Mouse (Mus musculus) limb, embryonic 11.5 days (tissue): ENCODE data around the gene Slc12a5. TPM values are rescaled to one million over a fixed set of nuclear protein-coding genes. Genes with fewer than 3 reads are reported as not detected.

ENCODE experiments used
- ATAC-seq: fragments of 200-750 bp; cut with Nextera tagmentation; 2 replicates; pipeline ENCODE4 v1.8.0; 2017; ENCODE audit warnings: low read depth; ENCODE audit not compliant: insufficient number of reproducible peaks, low FRiP score, low TSS enrichment
- DNase-seq: peaks from one replicate; pipeline ENCODE4 v3.0.0-alpha.2; 2015; ENCODE audit warnings: low spot score
- H3K27ac ChIP-seq: fragments of 300-500 bp; sonication (generic); replicated peaks from 2 replicates; pipeline ENCODE4 v1.5.1; 2014; ENCODE audit warnings: low read depth, mild to moderate bottlenecking, low read length
- H3K27me3 ChIP-seq: fragments of 300-500 bp; sonication (generic); 2 replicates; pipeline ENCODE4 v1.6.1; 2014; ENCODE audit warnings: mild to moderate bottlenecking, low read length, mixed read lengths; ENCODE audit not compliant: control insufficient read depth, insufficient read depth
- H3K36me3 ChIP-seq: fragments of 300-500 bp; sonication (generic); 2 replicates; pipeline ENCODE4 v1.6.1; 2014; ENCODE audit warnings: mild to moderate bottlenecking, low read length, moderate library complexity, mixed read lengths; ENCODE audit not compliant: control insufficient read depth, insufficient read depth
- H3K4me1 ChIP-seq: fragments of 300-500 bp; sonication (generic); 2 replicates; pipeline ENCODE4 v1.6.1; 2014; ENCODE audit warnings: low read length, mixed read lengths; ENCODE audit not compliant: control insufficient read depth, insufficient read depth
- H3K4me2 ChIP-seq: fragments of 300-500 bp; sonication (generic); 2 replicates; pipeline ENCODE4 v1.6.1; 2014; ENCODE audit warnings: low read depth, mild to moderate bottlenecking, moderate library complexity; ENCODE audit not compliant: severe bottlenecking
- H3K4me3 ChIP-seq: fragments of 300-500 bp; sonication (generic); 2 replicates; pipeline ENCODE4 v1.5.1; 2014; ENCODE audit warnings: low read depth, low read length
- H3K9ac ChIP-seq: fragments of 300-500 bp; sonication (generic); 2 replicates; pipeline ENCODE4 v1.6.1; 2014; ENCODE audit warnings: mild to moderate bottlenecking, low read length
- H3K9me3 ChIP-seq: fragments of 300-500 bp; sonication (generic); 2 replicates; pipeline ENCODE4 v1.6.1; 2016; ENCODE audit warnings: low read length; ENCODE audit not compliant: control insufficient read depth
- WGBS: fragments of 180-500 bp; shearing (Covaris S2); extraction: QIAGEN DNeasy Blood & Tissue Kit; methylation state at CpG from one replicate; pipeline ENCODE4 v1.1.7; 2014; 5-methylcytosine and 5-hydroxymethylcytosine counted together
- polyA plus RNA-seq: library from polyadenylated mRNA; unstranded; fragments of >200 nt; fragmentation: Nextera tagmentation; extraction: Ambion mirVana; gene quantifications from 2 replicates; pipeline ENCODE4 v1.2.1, GENCODE M21; 2014

Gene Slc12a5
- polyA plus RNA-seq, 1 experiment from 2014 or later: 0.92 TPM

DNA sequence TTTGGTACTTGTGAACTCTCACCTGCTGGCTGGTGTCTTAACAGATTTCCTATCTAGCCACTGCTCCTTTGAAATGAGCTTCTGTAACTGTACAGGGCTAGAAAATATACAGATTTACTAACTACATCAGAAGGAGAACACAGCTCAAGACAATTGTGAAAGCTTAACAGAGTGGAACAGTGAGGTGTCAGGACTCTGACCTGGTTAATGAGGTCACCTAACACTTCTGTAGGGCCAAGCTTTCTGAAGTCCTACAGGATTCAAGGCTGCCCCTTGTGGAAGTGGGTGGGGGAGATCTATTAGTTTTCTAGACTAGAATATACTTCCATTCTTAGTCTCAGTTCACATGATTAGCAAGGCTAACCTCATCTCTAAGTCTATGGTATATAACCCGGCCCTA lies 47.4 kb downstream of the Slc12a5 start:
- H3K4me2 ChIP-seq: no peak overlapping the region
- ATAC-seq: no peak
- H3K27me3 ChIP-seq: no peaks in the 10 kb centered on the region
- peaks cover 49% of the 10 kb centered on the region for H3K36me3 ChIP-seq
- H3K9me3 ChIP-seq: no peaks in the 10 kb centered on the region
- no peak overlapping the region for H3K27ac ChIP-seq
- WGBS: 100% methylated on average over 1 of the region's 1 CpGs
- no peak overlapping the region for H3K4me3 ChIP-seq
- DNase-seq: no peak
- H3K4me1 ChIP-seq: no peaks in the 10 kb centered on the region
- no peak overlapping the region for H3K9ac ChIP-seq

DNA sequence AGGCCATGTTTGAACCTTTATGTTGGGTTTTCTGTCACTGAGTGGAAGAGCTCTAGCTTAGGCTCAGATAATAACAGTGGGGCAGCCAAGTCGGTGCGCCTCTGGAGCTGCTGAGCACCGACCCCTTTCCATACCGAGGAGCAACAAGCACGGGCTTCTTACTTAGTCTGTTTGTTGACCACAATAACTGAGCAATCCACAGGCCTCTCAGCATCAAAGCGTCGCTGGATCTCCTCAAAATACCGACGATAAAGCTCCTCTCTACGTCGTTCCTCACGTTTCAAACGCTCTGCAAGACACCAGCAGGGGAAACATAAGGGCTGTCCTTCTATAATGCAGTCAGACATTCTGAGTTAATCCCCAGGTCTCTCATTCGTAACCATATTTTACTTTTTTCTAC lies 48.6 kb downstream of the Slc12a5 start:
- Histone ChIP-seq H3K27me3 (no peaks in the 10 kb centered on the region), H3K4me1 (no peaks in the 10 kb centered on the region), H3K27ac (no peak overlapping the region), H3K36me3 (peaks cover 40% of the 10 kb centered on the region), H3K9me3 (no peaks in the 10 kb centered on the region), H3K4me2 (no peak overlapping the region), H3K4me3 (no peak overlapping the region), H3K9ac (no peak overlapping the region)
- 97% methylated on average over 14 of the region's 14 CpGs for WGBS
- ATAC-seq (no peak), DNase-seq (no peak)

DNA sequence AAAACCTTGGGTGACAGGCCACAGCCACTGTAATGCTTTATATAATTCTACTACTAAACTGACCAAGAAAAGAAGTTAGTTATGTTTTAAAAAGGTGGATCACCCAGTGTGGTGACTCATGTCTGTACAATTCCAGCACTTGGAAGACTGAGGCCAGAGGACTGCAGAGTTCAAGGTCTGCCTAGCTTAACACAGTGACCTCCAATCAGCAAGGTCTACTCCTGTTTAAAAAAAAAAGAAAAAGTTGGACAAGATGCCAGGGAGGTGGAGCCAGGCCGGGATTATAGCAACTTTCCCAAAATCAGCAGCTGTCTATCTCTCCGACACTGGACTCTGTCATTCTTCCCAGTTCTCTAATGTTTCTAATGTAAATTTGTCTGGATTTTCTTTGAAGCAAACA lies 49.0 kb downstream of the Slc12a5 start:
- H3K9me3 ChIP-seq: no peaks in the 10 kb centered on the region
- no peak overlapping the region for H3K9ac ChIP-seq
- no peaks in the 10 kb centered on the region for H3K27me3 ChIP-seq
- ATAC-seq: no peak
- DNase-seq: no peak
- no peak overlapping the region for H3K27ac ChIP-seq
- H3K36me3 ChIP-seq: peaks cover 40% of the 10 kb centered on the region
- no peak overlapping the region for H3K4me2 ChIP-seq
- H3K4me1 ChIP-seq: no peaks in the 10 kb centered on the region
- no peak overlapping the region for H3K4me3 ChIP-seq
- WGBS: 93% methylated on average over 2 of the region's 2 CpGs

DNA sequence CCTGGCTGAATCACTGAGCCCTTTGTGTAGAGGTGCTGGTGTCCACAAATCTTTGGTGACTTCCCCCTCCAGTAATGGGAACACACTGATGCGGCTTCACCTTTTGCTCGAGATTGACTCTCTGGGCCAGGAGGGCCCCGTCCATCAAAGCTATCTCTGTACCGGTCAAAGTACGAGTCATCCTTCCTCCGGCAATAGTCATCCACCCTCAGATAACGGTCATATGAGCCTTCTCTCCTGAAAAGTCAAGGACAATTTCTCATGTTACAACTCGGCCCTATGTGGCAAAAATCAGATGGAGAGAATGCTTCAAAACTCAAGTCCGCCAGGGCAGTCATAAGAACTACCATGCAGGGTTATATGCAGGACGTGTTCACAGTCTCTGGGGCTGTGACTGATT lies 49.7 kb downstream of the Slc12a5 start:
- Histone ChIP-seq H3K4me3 (no peak overlapping the region), H3K4me1 (no peaks in the 10 kb centered on the region), H3K27me3 (no peaks in the 10 kb centered on the region), H3K9ac (no peak overlapping the region), H3K36me3 (peaks cover 36% of the 10 kb centered on the region), H3K4me2 (no peak overlapping the region), H3K9me3 (no peaks in the 10 kb centered on the region), H3K27ac (no peak overlapping the region)
- DNase-seq (no peak), ATAC-seq (no peak)
- WGBS: 87% methylated on average over 10 of the region's 10 CpGs

DNA sequence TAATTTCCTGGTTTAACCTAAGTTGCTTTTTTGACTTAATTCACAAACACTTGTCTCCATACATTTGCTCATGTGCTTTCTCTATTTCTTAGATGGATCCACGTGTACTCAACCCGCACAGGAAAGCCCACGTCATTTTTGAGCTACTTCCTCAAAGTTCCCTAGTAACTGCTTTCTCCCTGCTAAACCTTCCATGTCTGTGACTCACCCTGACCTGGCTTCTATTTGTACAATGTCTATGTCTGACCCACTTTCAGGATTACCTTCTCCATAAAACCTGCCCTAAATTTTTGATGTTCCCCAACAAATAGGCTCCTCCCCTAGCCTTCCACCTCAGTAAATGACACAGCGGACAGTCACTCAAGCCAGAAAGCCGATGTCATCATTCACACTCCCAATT lies 54.3 kb downstream of the Slc12a5 start:
- Histone ChIP-seq H3K4me1 (no peaks in the 10 kb centered on the region), H3K36me3 (peaks cover 21% of the 10 kb centered on the region), H3K9me3 (no peaks in the 10 kb centered on the region), H3K27me3 (no peaks in the 10 kb centered on the region), H3K9ac (no peak overlapping the region), H3K4me3 (no peak overlapping the region), H3K27ac (no peak overlapping the region), H3K4me2 (no peak overlapping the region)
- WGBS: 91% methylated on average over 5 of the region's 5 CpGs
- no peak for DNase-seq
- no peak for ATAC-seq

DNA sequence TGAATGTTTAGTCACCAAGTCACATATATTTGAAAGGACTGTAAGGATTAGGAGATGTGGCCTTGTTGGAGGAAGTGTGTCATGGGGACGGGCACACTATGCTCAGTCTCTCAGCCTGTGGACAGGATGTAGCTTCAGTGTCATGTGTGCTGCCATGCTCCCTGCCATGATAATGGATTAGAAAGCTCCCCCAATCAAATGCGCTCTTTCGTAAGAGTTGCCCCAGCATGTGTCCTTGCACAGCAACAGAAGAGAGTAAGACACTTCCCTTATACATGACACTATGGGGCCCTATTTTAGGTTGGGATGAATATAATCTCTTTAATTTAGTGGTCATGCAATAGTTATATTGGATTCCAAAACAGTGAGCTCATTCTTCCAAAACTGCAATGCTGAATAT lies 59.9 kb downstream of the Slc12a5 start:
- no peak overlapping the region for H3K4me2 ChIP-seq
- ATAC-seq (no peak), DNase-seq (no peak)
- no peak overlapping the region for H3K27ac ChIP-seq
- H3K36me3 ChIP-seq: peaks cover 7% of the 10 kb centered on the region
- no peaks in the 10 kb centered on the region for H3K27me3 ChIP-seq
- no peaks in the 10 kb centered on the region for H3K9me3 ChIP-seq
- H3K4me1 ChIP-seq: no peaks in the 10 kb centered on the region
- H3K4me3 ChIP-seq: no peak overlapping the region
- WGBS: 96% methylated on average over 3 of the region's 3 CpGs
- no peak overlapping the region for H3K9ac ChIP-seq

DNA sequence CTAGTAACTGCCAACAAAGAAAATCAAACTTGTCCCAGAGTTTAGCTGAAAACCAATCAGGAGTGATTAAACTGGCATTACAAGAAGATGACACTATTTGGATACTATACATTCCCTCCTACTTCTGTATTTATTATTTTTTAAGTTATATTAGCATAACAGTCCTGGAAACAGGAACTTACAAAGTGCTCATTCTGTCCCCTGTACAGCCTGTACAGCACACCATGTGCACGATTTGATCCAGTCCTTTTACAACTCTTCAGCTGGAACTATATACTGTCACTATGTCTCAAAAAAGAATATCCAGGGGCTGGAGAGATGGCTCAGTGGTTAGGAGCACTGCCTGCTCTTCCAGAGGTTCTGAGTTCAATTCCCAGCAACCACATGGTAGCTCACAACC lies 66.6 kb downstream of the Slc12a5 start:
- H3K4me1 ChIP-seq: no peaks in the 10 kb centered on the region
- no peak overlapping the region for H3K27ac ChIP-seq
- H3K36me3 ChIP-seq: no peaks in the 10 kb centered on the region
- H3K27me3 ChIP-seq: no peaks in the 10 kb centered on the region
- no peak overlapping the region for H3K4me3 ChIP-seq
- DNase-seq: no peak
- WGBS: 88% methylated on average over 1 of the region's 1 CpGs
- no peaks in the 10 kb centered on the region for H3K9me3 ChIP-seq
- no peak for ATAC-seq
- H3K9ac ChIP-seq: no peak overlapping the region
- no peak overlapping the region for H3K4me2 ChIP-seq

DNA sequence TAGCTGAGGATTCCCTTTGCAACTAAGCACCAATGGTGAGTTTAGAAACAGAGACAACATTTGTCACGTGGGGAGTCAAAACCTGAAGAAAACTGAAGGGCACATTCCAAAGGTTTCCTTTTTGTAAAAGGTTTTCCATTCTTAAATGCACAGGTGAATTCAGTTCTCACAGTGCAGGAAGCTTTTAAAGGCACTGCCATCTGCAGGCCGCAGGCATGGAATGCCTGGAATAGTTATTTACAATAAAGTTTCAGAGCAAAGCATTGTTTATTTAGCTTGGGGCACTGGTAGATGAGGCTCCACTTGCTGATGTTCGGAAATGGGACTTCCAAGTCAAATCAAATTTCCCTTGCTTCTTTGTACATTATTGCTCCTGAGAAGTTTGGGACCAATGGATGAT lies 71.9 kb downstream of the Slc12a5 start:
- Histone ChIP-seq H3K9ac (no peak overlapping the region), H3K9me3 (no peaks in the 10 kb centered on the region), H3K27me3 (no peaks in the 10 kb centered on the region), H3K4me2 (no peak overlapping the region), H3K27ac (no peak overlapping the region), H3K4me3 (no peak overlapping the region), H3K4me1 (peaks cover 12% of the 10 kb centered on the region), H3K36me3 (no peaks in the 10 kb centered on the region)
- WGBS: 51% methylated on average over 3 of the region's 3 CpGs
- ATAC-seq (no peak), DNase-seq (no peak)

DNA sequence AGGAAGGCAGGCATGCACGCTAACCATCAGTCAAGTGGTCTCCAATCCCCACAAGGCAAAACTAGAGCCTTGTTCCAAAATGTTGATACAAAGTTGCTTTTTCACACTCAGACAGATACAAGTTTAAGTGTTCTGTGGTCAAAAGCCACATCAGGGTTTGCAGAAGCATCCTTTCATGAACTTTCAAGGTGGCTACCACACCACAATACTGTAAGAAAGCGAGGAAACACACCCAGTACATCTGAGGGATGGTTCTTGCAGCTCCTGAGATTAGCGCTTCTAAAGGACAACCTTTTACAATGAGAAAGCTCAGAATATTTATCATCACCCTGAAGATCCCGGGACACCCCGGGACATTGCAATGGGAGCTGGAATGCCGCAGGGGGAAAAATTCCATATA lies 72.7 kb downstream of the Slc12a5 start:
- Histone ChIP-seq H3K9ac (peak overlapping the region; percentile 12; the same call in 1 of the 2 replicates), H3K27me3 (no peaks in the 10 kb centered on the region), H3K36me3 (no peaks in the 10 kb centered on the region), H3K9me3 (no peaks in the 10 kb centered on the region), H3K4me3 (peak overlapping the region; percentile 91), H3K4me2 (peak overlapping the region; percentile 77), H3K4me1 (peaks cover 12% of the 10 kb centered on the region), H3K27ac (no peak overlapping the region)
- 59% methylated on average over 6 of the region's 6 CpGs for WGBS
- ATAC-seq (no peak), DNase-seq (no peak)
